Mouse (Mus musculus) heart, embryonic 16.5 days (tissue): ENCODE measurements around the gene Nova2. TPM values are rescaled to one million over a fixed set of nuclear protein-coding genes. Genes with fewer than 3 reads are reported as not detected.
A peak's percentile ranks its signal among the peaks of the same experiment; 100 is the strongest.

ENCODE experiments used
- ATAC-seq: fragments of 200-750 bp; cut with Nextera tagmentation; replicated peaks from 2 replicates; pipeline ENCODE4 v1.8.0; 2017; ENCODE audit warnings: moderate number of reproducible peaks; ENCODE audit not compliant: insufficient read depth, low FRiP score; ENCODE audit errors: extremely low read depth
- H3K27ac ChIP-seq: fragments of 300-500 bp; sonication (generic); 2 replicates; pipeline ENCODE4 v1.5.1; 2014; ENCODE audit warnings: mild to moderate bottlenecking, low read length, control low read depth, moderate library complexity
- H3K27me3 ChIP-seq: fragments of 300-500 bp; sonication (generic); 2 replicates; pipeline ENCODE4 v1.6.1; 2014; ENCODE audit warnings: low read length, mixed read lengths; ENCODE audit not compliant: control insufficient read depth, insufficient read depth
- H3K36me3 ChIP-seq: fragments of 300-500 bp; sonication (generic); 2 replicates; pipeline ENCODE4 v1.6.1; 2014; ENCODE audit not compliant: control insufficient read depth, insufficient read depth
- H3K4me1 ChIP-seq: fragments of 300-500 bp; sonication (generic); 2 replicates; pipeline ENCODE4 v1.6.1; 2014; ENCODE audit warnings: low read length, mixed read lengths; ENCODE audit not compliant: control insufficient read depth, insufficient read depth
- H3K4me2 ChIP-seq: fragments of 300-500 bp; sonication (generic); 2 replicates; pipeline ENCODE4 v1.6.1; 2014; ENCODE audit warnings: low read depth, mild to moderate bottlenecking, control low read depth, low read length
- H3K4me3 ChIP-seq: fragments of 300-500 bp; sonication (generic); 2 replicates; pipeline ENCODE4 v1.5.1; 2014; ENCODE audit warnings: mild to moderate bottlenecking, control low read depth, low read length
- H3K9ac ChIP-seq: fragments of 300-500 bp; sonication (generic); 2 replicates; pipeline ENCODE4 v1.6.1; 2014; ENCODE audit warnings: low read length, control low read depth
- H3K9me3 ChIP-seq: fragments of 300-500 bp; sonication (generic); replicated peaks from 2 replicates; pipeline ENCODE4 v1.6.1; 2016; ENCODE audit warnings: low read length; ENCODE audit not compliant: control insufficient read depth
- WGBS: fragments of 180-500 bp; shearing (Covaris S2); extraction: QIAGEN DNeasy Blood & Tissue Kit; methylation state at CpG from one replicate; pipeline ENCODE4 v1.1.7; 2014; 5-methylcytosine and 5-hydroxymethylcytosine counted together
- polyA plus RNA-seq: library from polyadenylated mRNA; unstranded; fragments of >200 nt; fragmentation: Nextera tagmentation; extraction: Ambion mirVana; gene quantifications from 2 replicates; pipeline ENCODE4 v1.2.1, GENCODE M21; 2015

Gene Nova2
- polyA plus RNA-seq = 0.64 and 0.82 TPM in 2 replicates

GRCm38 (mm10) chr7:18925162-18925938 lies at the start of gene Nova2:
Gene Nova2, plus strand, starts transcription at chr7:18925888.
- H3K27me3 ChIP-seq = peaks cover 47% of the 10 kb centered on the region
- peak; percentile 85 for ATAC-seq
- H3K4me3 ChIP-seq = peak within 1 kb of the TSS; percentile 64
- H3K4me1 ChIP-seq = peaks cover 6% of the 10 kb centered on the region; the same call in 1 of the 2 replicates
- peak within 1 kb of the TSS; percentile 86 for H3K4me2 ChIP-seq
- H3K36me3 ChIP-seq = no peaks in the 10 kb centered on the region
- H3K27ac ChIP-seq = peak within 1 kb of the TSS; percentile 64
- H3K9me3 ChIP-seq = no peaks in the 10 kb centered on the region
- under 1% methylated on average over 21 of the region's 45 CpGs for WGBS
- H3K9ac ChIP-seq = peak within 1 kb of the TSS; percentile 69

- H3K27ac ChIP-seq = no peak overlapping the region
- H3K4me3 ChIP-seq = no peak overlapping the region
- H3K9ac ChIP-seq = no peak overlapping the region
- WGBS = 64% methylated on average over 7 of the region's 7 CpGs
- no peaks in the 10 kb centered on the region for H3K36me3 ChIP-seq
- no peaks in the 10 kb centered on the region for H3K4me1 ChIP-seq
- no peak for ATAC-seq
- no peaks in the 10 kb centered on the region for H3K27me3 ChIP-seq
- H3K9me3 ChIP-seq = no peaks in the 10 kb centered on the region
- no peak overlapping the region for H3K4me2 ChIP-seq
These were observed 47.0 kb upstream of the Nova2 start for GRCm38 (mm10) chr7:18878691-18879090.

DNA sequence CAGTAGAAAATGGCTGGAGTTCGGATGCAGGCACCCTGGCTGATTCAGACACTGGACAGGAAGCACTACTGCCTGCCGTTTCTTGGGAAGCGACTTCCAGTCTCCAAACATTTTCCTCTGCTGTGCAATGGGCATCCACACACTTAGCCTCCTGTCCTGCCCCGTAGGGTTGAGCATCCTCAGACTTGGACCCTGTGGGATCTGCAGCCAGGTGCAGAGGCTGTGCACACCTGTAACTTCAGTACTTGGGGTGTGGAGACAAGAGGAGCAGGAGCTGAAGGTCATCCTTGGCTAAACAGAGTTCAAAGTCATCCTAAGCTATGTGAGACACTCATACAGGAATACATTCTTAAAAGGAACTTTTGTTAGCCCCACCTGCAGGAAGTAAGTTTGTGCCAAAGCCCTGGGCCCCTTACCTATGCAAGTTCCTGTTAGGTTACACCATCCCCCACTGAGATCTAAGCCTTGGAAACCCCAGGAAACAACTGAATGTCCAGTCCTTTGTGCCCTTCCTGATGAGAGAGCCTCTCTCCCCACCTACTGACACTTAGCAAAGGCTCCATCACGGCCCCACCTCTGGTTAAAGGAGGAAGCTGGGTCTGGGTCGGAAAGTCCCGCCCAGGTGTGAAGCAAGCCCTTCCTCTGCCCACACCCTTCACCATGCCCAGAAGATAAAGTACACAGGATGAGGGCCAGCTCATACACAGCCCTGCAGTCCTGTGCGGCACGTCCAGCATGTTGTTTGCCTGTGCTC lies 41.5 kb upstream of the Nova2 start:
- ATAC-seq = 0 out of 2 replicates have a peak, but pooled peaks have one; percentile 29
- Histone ChIP-seq H3K4me3 (no peak overlapping the region), H3K9ac (no peak overlapping the region)

GRCm38 (mm10) chr7:18884745-18885422 lies 40.8 kb upstream of the Nova2 start:
- H3K27ac ChIP-seq = no peak overlapping the region
- H3K27me3 ChIP-seq = no peaks in the 10 kb centered on the region
- H3K4me1 ChIP-seq = no peaks in the 10 kb centered on the region
- no peaks in the 10 kb centered on the region for H3K9me3 ChIP-seq
- H3K36me3 ChIP-seq = no peaks in the 10 kb centered on the region; the same call in 1 of the 2 replicates
- no peak overlapping the region for H3K4me2 ChIP-seq
- ATAC-seq = 0 out of 2 replicates have a peak, but pooled peaks have one; percentile 4
- no peak overlapping the region for H3K9ac ChIP-seq
- 45% methylated on average over 13 of the region's 13 CpGs for WGBS
- H3K4me3 ChIP-seq = no peak overlapping the region

More for the DNA sequence above, 41.5 kb upstream of the Nova2 start:
- Histone ChIP-seq H3K4me1 (no peaks in the 10 kb centered on the region), H3K9me3 (no peaks in the 10 kb centered on the region), H3K4me2 (no peak overlapping the region), H3K27ac (no peak overlapping the region), H3K27me3 (no peaks in the 10 kb centered on the region), H3K36me3 (no peaks in the 10 kb centered on the region; the same call in 1 of the 2 replicates)
- WGBS = 43% methylated on average over 9 of the region's 9 CpGs

- Histone ChIP-seq H3K4me2 (no peak overlapping the region), H3K36me3 (no peaks in the 10 kb centered on the region; the same call in 1 of the 2 replicates), H3K4me3 (no peak overlapping the region), H3K27me3 (no peaks in the 10 kb centered on the region), H3K9me3 (no peaks in the 10 kb centered on the region), H3K27ac (no peak overlapping the region), H3K4me1 (no peaks in the 10 kb centered on the region), H3K9ac (no peak overlapping the region)
- ATAC-seq = no peak
- 88% methylated on average over 1 of the region's 1 CpGs for WGBS
These were observed 38.7 kb upstream of the Nova2 start for GRCm38 (mm10) chr7:18886963-18887362.

GRCm38 (mm10) chr7:18890848-18891247 lies 34.8 kb upstream of the Nova2 start:
- H3K4me2 ChIP-seq = no peak overlapping the region
- 91% methylated on average over 8 of the region's 8 CpGs for WGBS
- peaks cover 14% of the 10 kb centered on the region for H3K4me1 ChIP-seq
- no peaks in the 10 kb centered on the region for H3K9me3 ChIP-seq
- no peak for ATAC-seq
- no peak overlapping the region for H3K27ac ChIP-seq
- no peak overlapping the region for H3K9ac ChIP-seq
- no peaks in the 10 kb centered on the region; the same call in 1 of the 2 replicates for H3K36me3 ChIP-seq
- peaks cover 7% of the 10 kb centered on the region for H3K27me3 ChIP-seq
- no peak overlapping the region for H3K4me3 ChIP-seq

DNA sequence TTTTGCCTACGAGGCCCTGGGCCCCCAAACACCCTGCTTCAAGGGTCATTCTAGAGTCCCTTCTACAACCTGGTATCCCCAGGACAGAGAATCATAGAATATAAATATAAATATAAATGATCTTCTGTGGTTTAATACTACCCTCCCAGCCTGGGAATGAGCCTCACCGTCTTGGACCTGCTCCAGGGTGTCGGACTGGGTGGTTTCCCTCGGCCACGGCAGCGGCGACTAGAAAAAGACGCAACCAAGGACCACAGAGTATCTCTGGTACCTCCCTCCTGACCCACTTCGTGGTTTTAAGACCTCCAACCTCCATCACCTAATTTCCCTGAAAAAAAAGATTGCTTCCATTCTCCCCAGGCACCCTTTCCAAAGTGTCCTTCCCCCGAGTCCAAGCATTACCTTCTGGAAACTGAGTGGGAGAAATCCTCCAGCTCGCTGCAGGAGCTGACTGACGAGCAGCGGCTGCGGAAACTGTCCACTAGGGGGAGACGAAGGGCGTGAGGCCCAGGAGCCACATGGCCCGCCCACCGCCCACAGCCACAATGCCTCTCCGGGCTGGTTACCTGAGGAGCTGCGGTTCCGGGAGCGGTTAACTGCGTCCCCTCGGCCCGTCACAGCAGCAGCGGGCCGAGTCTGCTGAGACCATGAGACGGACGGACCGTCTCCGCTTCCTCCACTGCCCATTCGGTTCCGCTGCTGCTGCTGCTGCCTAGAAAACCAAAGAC lies 33.7 kb upstream of the Nova2 start:
- Histone ChIP-seq H3K4me2 (peak overlapping the region; percentile 90), H3K27ac (no peak overlapping the region), H3K9me3 (no peaks in the 10 kb centered on the region), H3K4me1 (peaks cover 14% of the 10 kb centered on the region), H3K36me3 (no peaks in the 10 kb centered on the region; the same call in 1 of the 2 replicates), H3K4me3 (peak overlapping the region; percentile 55), H3K27me3 (peaks cover 7% of the 10 kb centered on the region), H3K9ac (peak overlapping the region; percentile 65)
- WGBS = 20% methylated on average over 33 of the region's 33 CpGs
- peak; percentile 61; the same call in 1 of the 2 replicates for ATAC-seq

GRCm38 (mm10) chr7:18893009-18893408 lies 32.7 kb upstream of the Nova2 start:
- no peak overlapping the region for H3K9ac ChIP-seq
- H3K9me3 ChIP-seq = no peaks in the 10 kb centered on the region
- H3K27me3 ChIP-seq = peaks cover 7% of the 10 kb centered on the region
- ATAC-seq = no peak; the same call in 1 of the 2 replicates
- peaks cover 14% of the 10 kb centered on the region for H3K4me1 ChIP-seq
- H3K27ac ChIP-seq = no peak overlapping the region
- H3K36me3 ChIP-seq = no peaks in the 10 kb centered on the region; the same call in 1 of the 2 replicates
- no peak overlapping the region; the same call in none of the 2 replicates for H3K4me3 ChIP-seq
- WGBS = 30% methylated on average over 23 of the region's 27 CpGs
- H3K4me2 ChIP-seq = peak overlapping the region; percentile 90
